Mouse (Mus musculus) B cell, adult 2 months (primary cell): ENCODE measurements around the gene Herpud1.
A peak's percentile ranks its signal among the peaks of the same experiment; 100 is the strongest.

Source experiments
- DNase-seq, 2 experiments: peaks; one replicate each; pipeline ENCODE4 v3.0.0; 2022

Gene Herpud1

GRCm38 (mm10) chr8:94412518-94412917 is 26.3 kb downstream of the Herpud1 start:
- DNase-seq, result no peak

DNA sequence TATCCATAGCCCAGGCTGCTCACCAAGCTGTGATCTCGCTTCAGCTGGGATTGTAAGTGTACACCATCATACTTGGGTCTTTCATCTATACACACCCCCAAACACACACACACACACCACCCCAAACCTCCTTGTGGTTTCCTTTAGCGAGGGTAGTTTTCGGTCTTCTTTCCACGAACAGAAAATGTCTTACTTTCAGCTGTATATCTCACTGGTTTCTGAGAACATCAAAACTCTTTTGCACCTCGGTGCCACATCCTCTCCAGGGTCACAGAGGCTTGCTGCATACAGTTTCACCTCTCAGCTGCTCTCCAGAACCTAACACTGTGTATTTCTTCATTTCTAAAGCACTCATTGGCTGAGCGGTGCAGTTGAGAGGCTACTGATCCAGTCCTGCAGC is 27.3 kb downstream of the Herpud1 start:
- no peak for DNase-seq

DNA sequence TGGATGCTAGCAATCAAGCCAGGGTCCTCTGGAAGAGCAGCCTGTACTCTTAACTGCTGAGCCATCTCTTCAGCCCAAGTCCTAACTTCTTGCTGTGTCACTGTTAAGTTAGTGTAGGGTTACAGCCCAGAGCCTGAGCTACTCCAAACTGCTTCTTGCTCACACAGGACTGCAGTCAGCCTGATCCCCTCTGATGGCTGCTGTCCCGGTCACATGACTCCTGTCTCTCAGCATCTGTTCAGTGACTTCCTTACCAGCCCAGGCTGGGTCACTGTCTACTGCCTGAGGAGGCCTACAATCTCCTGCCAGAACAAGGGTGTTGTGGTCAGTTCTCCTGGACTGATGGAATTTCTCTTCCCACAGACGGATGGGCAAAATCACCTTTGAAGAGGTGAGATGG is 29.0 kb downstream of the Herpud1 start:
- no peak for DNase-seq

DNA sequence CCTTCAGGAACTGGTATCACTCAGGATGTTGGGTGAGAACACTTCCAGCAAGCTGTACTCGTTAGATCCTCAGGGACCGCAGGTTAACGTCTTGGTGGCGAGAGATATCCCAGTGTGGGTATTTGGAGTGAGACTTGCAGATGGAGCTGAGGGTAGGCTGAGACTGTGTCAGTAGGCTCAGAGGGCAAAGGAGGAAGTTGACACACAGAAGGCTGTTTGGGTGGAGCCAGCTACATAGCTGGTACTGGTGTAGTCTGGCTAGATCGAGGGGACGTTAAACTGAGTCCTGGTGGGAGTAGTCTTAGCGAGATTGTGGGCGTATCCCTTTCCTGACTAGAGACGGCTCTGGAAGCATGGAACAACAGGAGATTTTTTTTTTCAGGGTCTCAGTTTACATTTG is 31.8 kb downstream of the Herpud1 start:
- DNase-seq, result peak in 1 of 2 experiments; percentile 19

GRCm38 (mm10) chr8:94422270-94422669 is 36.0 kb downstream of the Herpud1 start:
- DNase-seq, result no peak

GRCm38 (mm10) chr8:94427953-94428352 is 41.7 kb downstream of the Herpud1 start:
- DNase-seq, result no peak

DNA sequence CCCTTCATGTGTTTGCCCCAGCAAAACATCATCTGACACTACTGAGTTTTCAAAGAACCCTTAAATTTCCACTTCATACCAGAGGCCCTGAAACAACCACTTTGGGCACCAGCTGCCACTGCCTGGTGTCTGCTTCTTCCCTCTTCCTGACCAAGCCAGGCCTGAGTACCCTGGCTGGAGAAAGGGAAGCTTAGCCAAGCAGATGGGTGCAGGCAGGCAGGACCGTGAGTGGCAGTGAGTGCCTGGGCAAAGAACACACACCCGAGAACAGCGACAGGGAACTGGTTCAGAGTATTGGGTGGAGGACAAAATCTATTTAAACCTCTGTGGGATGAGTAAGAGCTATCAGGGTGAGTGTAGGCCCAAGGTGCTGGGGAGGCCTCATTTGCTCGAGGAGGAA is 42.2 kb downstream of the Herpud1 start:
- no peak for DNase-seq

- no peak for DNase-seq
These were observed 43.1 kb downstream of the Herpud1 start for GRCm38 (mm10) chr8:94429376-94429775.

DNA sequence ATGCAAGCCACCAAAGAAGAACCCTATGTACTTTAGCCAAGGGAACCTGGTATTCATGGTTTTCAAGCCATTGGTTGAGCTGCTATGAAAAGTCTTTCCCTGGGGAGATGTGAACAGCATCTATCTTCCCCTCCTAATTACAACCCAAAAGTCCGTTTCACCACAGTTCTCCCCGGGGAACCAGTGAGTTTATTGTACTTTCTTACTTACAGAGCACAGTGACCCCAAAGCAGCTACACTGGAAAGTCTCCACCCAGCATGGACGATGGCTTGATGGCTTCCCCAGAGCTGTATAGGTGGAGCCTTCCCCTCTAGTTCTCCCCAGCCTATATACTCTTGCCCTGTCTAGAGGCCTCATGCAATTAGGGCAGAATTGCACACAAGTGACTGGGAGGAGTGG is 46.0 kb downstream of the Herpud1 start:
- no peak for DNase-seq

DNA sequence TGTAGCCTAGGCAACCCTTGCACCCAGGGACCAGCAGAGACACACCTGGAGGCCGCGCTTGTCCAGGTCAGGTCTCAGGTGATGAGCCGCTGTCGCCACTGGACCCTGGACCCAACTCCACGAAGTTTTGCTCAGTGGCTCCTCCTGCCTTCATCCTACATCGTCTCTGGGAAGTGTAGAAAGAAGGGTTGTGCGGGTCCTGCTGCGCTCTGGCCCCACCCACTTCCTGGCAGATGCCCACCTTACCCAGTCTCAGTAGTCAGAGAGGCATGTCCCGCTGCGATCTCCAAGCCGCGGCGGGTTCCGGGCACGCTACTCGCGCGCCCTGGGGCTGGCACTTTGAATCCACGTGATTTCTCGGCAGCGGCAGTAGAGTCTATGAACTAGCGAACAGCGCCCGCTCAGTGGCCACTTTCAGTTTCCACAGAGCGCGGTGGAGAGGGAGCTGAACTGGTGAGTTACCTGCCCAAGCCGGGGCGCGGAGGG is 47.8 kb downstream of the Herpud1 start, which contains the start of gene Nlrc5:
TSS of gene Nlrc5 (plus strand) at position 376 of the 486 bp plus-strand sequence.
- DNase-seq, result peak; percentile 84 to 85

DNA sequence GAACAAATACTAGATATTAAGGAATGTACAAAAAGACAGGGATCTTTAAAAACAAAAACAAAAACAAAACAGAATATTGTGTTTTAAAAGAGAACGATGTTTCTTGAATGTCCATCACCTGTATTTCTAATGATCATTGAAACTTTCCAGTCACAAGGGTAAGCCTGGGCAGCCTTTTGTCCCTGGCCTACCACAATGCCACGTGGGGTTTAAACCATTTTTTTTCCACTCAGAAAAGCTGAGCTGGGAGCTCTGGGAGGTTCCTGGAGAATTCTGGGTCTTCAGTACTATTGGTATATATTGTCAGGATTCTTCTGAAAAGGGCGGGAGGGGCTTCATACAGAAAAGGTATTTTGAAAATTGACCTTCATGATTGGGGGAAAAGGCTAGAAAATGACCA is 48.7 kb downstream of the Herpud1 start:
- DNase-seq, result no peak

- no peak for DNase-seq
These were observed 49.3 kb downstream of the Herpud1 start for GRCm38 (mm10) chr8:94435397-94436111.

DNA sequence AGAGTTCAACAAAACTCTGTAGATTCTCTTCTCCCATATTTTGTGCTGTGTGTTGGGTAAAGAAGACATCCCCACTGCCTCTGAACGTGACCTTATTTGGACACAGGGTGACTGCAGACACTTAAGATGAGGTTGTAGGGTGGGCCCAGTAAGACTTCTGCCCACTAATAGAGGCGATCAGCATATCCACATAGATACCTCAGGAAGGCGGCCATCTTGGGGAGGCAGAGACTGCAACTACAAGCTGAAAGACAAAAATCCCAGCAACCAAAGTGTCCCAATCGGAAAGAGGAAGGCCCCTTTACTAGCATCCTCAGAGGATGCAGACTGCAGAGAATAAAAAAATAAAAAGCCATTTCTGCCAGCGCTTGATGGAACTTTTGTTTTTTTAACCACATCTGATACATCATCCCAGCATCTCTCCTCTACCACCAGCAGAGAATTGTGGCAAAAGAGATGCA is 49.9 kb downstream of the Herpud1 start:
- DNase-seq, result no peak

DNA sequence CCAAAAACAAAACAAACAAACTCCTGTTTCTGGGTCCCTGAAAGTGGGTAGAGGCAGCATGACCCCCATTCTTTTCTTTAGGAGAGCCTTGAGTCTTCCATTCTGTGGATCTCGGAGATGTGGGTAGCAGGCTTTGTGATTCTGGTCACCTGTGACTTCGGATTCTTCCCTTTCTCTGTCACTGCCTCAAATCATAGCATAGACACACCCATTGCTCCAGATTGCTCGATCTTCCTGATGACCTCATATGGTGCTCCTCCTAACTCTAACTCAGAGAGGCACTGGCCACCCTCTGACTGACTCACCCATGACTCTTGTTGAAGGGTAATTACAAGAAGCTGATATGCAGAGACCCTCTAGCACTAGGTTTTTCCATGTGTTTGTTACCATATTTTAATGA is 50.7 kb downstream of the Herpud1 start:
- no peak for DNase-seq

DNA sequence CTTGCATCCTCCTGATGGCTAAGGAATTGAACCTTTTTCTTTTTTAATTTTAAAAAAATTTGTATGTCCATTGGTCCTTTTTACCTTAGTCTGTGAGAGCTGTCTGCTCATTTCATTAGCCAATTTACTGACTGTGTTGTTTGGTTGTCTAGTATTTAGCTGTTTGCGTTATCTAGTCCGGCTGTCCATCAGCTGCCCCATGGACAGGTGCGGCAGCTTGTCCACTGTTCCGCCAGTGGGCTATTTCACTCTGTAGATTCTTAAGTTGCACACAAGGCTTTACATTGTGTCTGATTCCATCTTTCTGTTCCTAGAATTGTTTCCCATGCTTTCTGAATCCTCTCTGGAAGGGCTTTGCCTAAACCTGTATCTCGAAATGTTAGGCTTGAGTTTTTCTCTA is 52.4 kb downstream of the Herpud1 start:
- DNase-seq, result no peak

DNA sequence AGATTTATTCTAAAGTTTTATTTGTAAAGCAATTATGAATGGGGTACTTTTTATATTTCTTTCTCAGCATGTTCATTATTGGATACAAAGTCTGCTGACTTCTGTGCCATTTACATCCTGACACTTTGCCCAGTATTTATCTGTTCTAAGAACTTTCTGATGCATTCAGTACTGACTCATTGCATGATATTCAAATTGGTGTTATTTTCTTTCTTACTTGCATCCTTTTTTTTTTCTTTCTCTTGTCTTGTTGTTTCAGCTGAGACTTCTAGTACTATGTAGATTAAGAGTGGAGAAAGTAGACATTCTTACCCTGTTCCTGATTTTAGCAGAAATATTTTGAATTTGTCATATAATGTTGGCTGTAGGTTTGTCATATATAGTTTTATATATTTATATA is 53.5 kb downstream of the Herpud1 start:
- DNase-seq, result no peak

- DNase-seq, result no peak
These were observed 54.2 kb downstream of the Herpud1 start for GRCm38 (mm10) chr8:94440389-94440788.

- no peak for DNase-seq
These were observed 55.4 kb downstream of the Herpud1 start for GRCm38 (mm10) chr8:94441686-94442085.

- DNase-seq, result peak in 1 of 2 experiments; percentile 24
These were observed 56.9 kb downstream of the Herpud1 start for GRCm38 (mm10) chr8:94443153-94443552.

DNA sequence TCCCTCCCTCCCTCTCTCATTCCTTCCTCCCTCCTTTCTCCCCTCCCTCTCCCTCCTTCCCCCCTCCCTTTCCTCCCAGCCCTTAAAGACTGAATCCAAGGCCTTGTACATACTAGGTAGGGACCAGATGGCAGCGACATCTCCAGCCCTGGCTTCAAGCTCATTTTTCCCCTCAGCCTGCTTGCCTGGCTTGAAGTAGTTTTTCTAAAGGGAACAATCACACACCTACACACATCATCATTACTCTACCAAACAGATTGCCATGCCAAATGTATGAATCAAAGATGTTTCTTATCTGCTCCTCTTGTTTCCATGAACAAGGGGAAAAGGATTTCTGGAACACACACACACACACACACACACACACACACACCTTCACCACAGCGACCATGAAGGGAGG is 58.2 kb downstream of the Herpud1 start:
- no peak for DNase-seq
